ENCODE assay signal across 10 mouse cellular contexts in genomic region chr3:92902992-92903391, GRCm38 (mm10). TPM values are rescaled to one million over a fixed set of nuclear protein-coding genes. Genes with fewer than 3 reads are reported as not detected.
DNase-seq lines count a peak whose midpoint lies in the region; ATAC-seq lines count a peak whose summit lies in the region.
"Had no signal": no experiment of that assay in that cellular context is flagged by ENCODE, and none has a peak within 500 bp of the region (broad histone marks: within the 10 kb centered on the region; RNA-seq: fewer than 3 reads in every experiment).

No protein-coding gene starts in this region.

- H3K27me3 ChIP-seq in forebrain, embryonic 10.5 days (ENCODE audit: poor library complexity, severe bottlenecking), result no peaks in the 10 kb centered on the region
- no peaks in the 10 kb centered on the region for H3K27me3 ChIP-seq in forebrain, embryonic 12.5 days
- no peaks in the 10 kb centered on the region for H3K27me3 ChIP-seq in midbrain, embryonic 14.5 days (ENCODE audit: control insufficient read depth, insufficient read depth, low read length)
- no peaks in the 10 kb centered on the region for H3K27me3 ChIP-seq in midbrain, embryonic 15.5 days (replicated peaks)
- H3K27me3 ChIP-seq: megakaryocyte, embryonic 14.5 days had no signal

- H3K4me3 ChIP-seq in forebrain, embryonic 10.5 days, result no peak overlapping the region
- no peak overlapping the region for H3K4me3 ChIP-seq in forebrain, embryonic 12.5 days (replicated peaks)
- H3K4me3 ChIP-seq in midbrain, embryonic 14.5 days (replicated peaks; ENCODE audit: low read depth, low read length), result no peak overlapping the region
- no peak overlapping the region for H3K4me3 ChIP-seq in midbrain, embryonic 15.5 days
- H3K4me3 ChIP-seq: megakaryocyte, embryonic 14.5 days had no signal

- no peaks in the 10 kb centered on the region for H3K9me3 ChIP-seq in forebrain, embryonic 10.5 days
- H3K9me3 ChIP-seq in forebrain, embryonic 12.5 days, result no peaks in the 10 kb centered on the region
- no peaks in the 10 kb centered on the region for H3K9me3 ChIP-seq in midbrain, embryonic 14.5 days (ENCODE audit: control insufficient read depth, low read length)
- H3K9me3 ChIP-seq in midbrain, embryonic 15.5 days, result no peaks in the 10 kb centered on the region
- H3K9me3 ChIP-seq: megakaryocyte, embryonic 14.5 days had no signal

- WGBS in forebrain, embryonic 10.5 days, result 28% methylated on average over 3 of the region's 3 CpGs
- 30% methylated on average over 3 of the region's 3 CpGs for WGBS in forebrain, embryonic 12.5 days
- 20% methylated on average over 3 of the region's 3 CpGs for WGBS in midbrain, embryonic 14.5 days
- 25% methylated on average over 3 of the region's 3 CpGs for WGBS in midbrain, embryonic 15.5 days

- no peak for ATAC-seq in forebrain, embryonic 12.5 days (ENCODE audit: low FRiP score)
- no peak for ATAC-seq in midbrain, embryonic 14.5 days (ENCODE audit: low FRiP score, low TSS enrichment)
- no peak for ATAC-seq in midbrain, embryonic 15.5 days (replicated peaks)
- no peak for ATAC-seq in monocyte, adult 5-6 weeks (replicated peaks; ENCODE audit: insufficient number of reproducible peaks, low FRiP score, low TSS enrichment, poor library complexity, severe bottlenecking)

- DNase-seq in forebrain, embryonic 10.5 days (ENCODE audit: extremely low spot score, low spot score), result peak; percentile 20
- peak; percentile 44 for DNase-seq in midbrain, embryonic 14.5 days
- peak; percentile 61 for DNase-seq in embryo, embryonic 10 days (ENCODE audit: low spot score)
- DNase-seq in layer of hippocampus, postnatal 10 days (ENCODE audit: low spot score in 2 of 2), result peak; percentile 24 to 45
- peak; percentile 21 to 42 for DNase-seq in right cerebral cortex, postnatal 10 days (ENCODE audit: low spot score in 2 of 2)

- H3K36me3 ChIP-seq in forebrain, embryonic 10.5 days (replicated peaks), result no peaks in the 10 kb centered on the region
- no peaks in the 10 kb centered on the region for H3K36me3 ChIP-seq in forebrain, embryonic 12.5 days (replicated peaks)
- no peaks in the 10 kb centered on the region for H3K36me3 ChIP-seq in midbrain, embryonic 14.5 days (ENCODE audit: control insufficient read depth, insufficient read depth, low read length)
- H3K36me3 ChIP-seq in midbrain, embryonic 15.5 days (replicated peaks), result no peaks in the 10 kb centered on the region

- H3K4me2 ChIP-seq in forebrain, embryonic 12.5 days, result no peak overlapping the region
- H3K4me2 ChIP-seq in midbrain, embryonic 14.5 days (ENCODE audit: low read length), result no peak overlapping the region
- no peak overlapping the region for H3K4me2 ChIP-seq in midbrain, embryonic 15.5 days

- no peak overlapping the region for H3K27ac ChIP-seq in forebrain, embryonic 10.5 days
- no peak overlapping the region for H3K27ac ChIP-seq in forebrain, embryonic 12.5 days
- H3K27ac ChIP-seq in midbrain, embryonic 14.5 days (replicated peaks; ENCODE audit: low read depth, low read length), result no peak overlapping the region
- no peak overlapping the region for H3K27ac ChIP-seq in midbrain, embryonic 15.5 days

- H3K4me1 ChIP-seq in forebrain, embryonic 10.5 days, result no peaks in the 10 kb centered on the region
- no peaks in the 10 kb centered on the region for H3K4me1 ChIP-seq in forebrain, embryonic 12.5 days
- H3K4me1 ChIP-seq in midbrain, embryonic 14.5 days (ENCODE audit: control insufficient read depth, insufficient read depth, low read length), result no peaks in the 10 kb centered on the region
- H3K4me1 ChIP-seq in midbrain, embryonic 15.5 days, result no peaks in the 10 kb centered on the region

- H3K9ac ChIP-seq in forebrain, embryonic 12.5 days, result no peak overlapping the region
- no peak overlapping the region for H3K9ac ChIP-seq in midbrain, embryonic 14.5 days (replicated peaks; ENCODE audit: low read length)
- no peak overlapping the region for H3K9ac ChIP-seq in midbrain, embryonic 15.5 days

RNA-seq across cellular contexts. Expression of gene Lce3a, which starts 23.0 kb away (rescaled TPM):
- polyA plus RNA-seq in forebrain, embryonic 10.5 days (2016; fragmentation: Nextera tagmentation; extraction: Ambion mirVana), result not detected in 2 replicates
- polyA plus RNA-seq in forebrain, embryonic 12.5 days (2016; fragmentation: Nextera tagmentation; extraction: Ambion mirVana), result not detected in 2 replicates
- polyA plus RNA-seq in midbrain, embryonic 14.5 days (2014; fragmentation: Nextera tagmentation; extraction: Ambion mirVana), result not detected in 2 replicates
- not detected in 2 replicates for polyA plus RNA-seq in midbrain, embryonic 15.5 days (2015; fragmentation: Nextera tagmentation; extraction: Ambion mirVana)
- not detected for total RNA-seq in layer of hippocampus, postnatal 10 days (2021)
- total RNA-seq in monocyte, adult 5-6 weeks (2017), result not detected in 3 replicates
- total RNA-seq: heart, adult 18-20 months had no signal

RNA-seq across cellular contexts. Expression of gene Lce3b, which starts 29.8 kb away (rescaled TPM):
- polyA plus RNA-seq in forebrain, embryonic 10.5 days (2016; fragmentation: Nextera tagmentation; extraction: Ambion mirVana), result not detected in 2 replicates
- polyA plus RNA-seq in forebrain, embryonic 12.5 days (2016; fragmentation: Nextera tagmentation; extraction: Ambion mirVana), result not detected in 2 replicates
- not detected in 2 replicates for polyA plus RNA-seq in midbrain, embryonic 14.5 days (2014; fragmentation: Nextera tagmentation; extraction: Ambion mirVana)
- not detected in 2 replicates for polyA plus RNA-seq in midbrain, embryonic 15.5 days (2015; fragmentation: Nextera tagmentation; extraction: Ambion mirVana)
- total RNA-seq in layer of hippocampus, postnatal 10 days (2021), result not detected
- not detected in 3 replicates for total RNA-seq in monocyte, adult 5-6 weeks (2017)
- total RNA-seq: heart, adult 18-20 months had no signal

RNA-seq across cellular contexts. Expression of gene 2310050C09Rik, which starts 33.0 kb away (rescaled TPM):
- polyA plus RNA-seq in forebrain, embryonic 10.5 days (2016; fragmentation: Nextera tagmentation; extraction: Ambion mirVana), result not detected in 2 replicates
- not detected in 2 replicates for polyA plus RNA-seq in forebrain, embryonic 12.5 days (2016; fragmentation: Nextera tagmentation; extraction: Ambion mirVana)
- polyA plus RNA-seq in midbrain, embryonic 14.5 days (2014; fragmentation: Nextera tagmentation; extraction: Ambion mirVana), result not detected in 2 replicates
- polyA plus RNA-seq in midbrain, embryonic 15.5 days (2015; fragmentation: Nextera tagmentation; extraction: Ambion mirVana), result not detected in 2 replicates
- not detected for total RNA-seq in layer of hippocampus, postnatal 10 days (2021)
- not detected in 3 replicates for total RNA-seq in monocyte, adult 5-6 weeks (2017)
- total RNA-seq: heart, adult 18-20 months had no signal

RNA-seq across cellular contexts. Expression of gene Lce3c, which starts 41.3 kb away (rescaled TPM):
- not detected in 2 replicates for polyA plus RNA-seq in forebrain, embryonic 10.5 days (2016; fragmentation: Nextera tagmentation; extraction: Ambion mirVana)
- not detected in 2 replicates for polyA plus RNA-seq in forebrain, embryonic 12.5 days (2016; fragmentation: Nextera tagmentation; extraction: Ambion mirVana)
- polyA plus RNA-seq in midbrain, embryonic 14.5 days (2014; fragmentation: Nextera tagmentation; extraction: Ambion mirVana), result not detected in 2 replicates
- not detected in 2 replicates for polyA plus RNA-seq in midbrain, embryonic 15.5 days (2015; fragmentation: Nextera tagmentation; extraction: Ambion mirVana)
- total RNA-seq in layer of hippocampus, postnatal 10 days (2021), result not detected
- not detected in 3 replicates for total RNA-seq in monocyte, adult 5-6 weeks (2017)
- total RNA-seq: heart, adult 18-20 months had no signal

RNA-seq across cellular contexts. Expression of gene Lce1l, which starts 51.9 kb away (rescaled TPM):
- not detected in 2 replicates for polyA plus RNA-seq in forebrain, embryonic 10.5 days (2016; fragmentation: Nextera tagmentation; extraction: Ambion mirVana)
- not detected in 2 replicates for polyA plus RNA-seq in forebrain, embryonic 12.5 days (2016; fragmentation: Nextera tagmentation; extraction: Ambion mirVana)
- polyA plus RNA-seq in midbrain, embryonic 14.5 days (2014; fragmentation: Nextera tagmentation; extraction: Ambion mirVana), result not detected in 2 replicates
- not detected in 2 replicates for polyA plus RNA-seq in midbrain, embryonic 15.5 days (2015; fragmentation: Nextera tagmentation; extraction: Ambion mirVana)
- not detected for total RNA-seq in layer of hippocampus, postnatal 10 days (2021)
- not detected in 3 replicates for total RNA-seq in monocyte, adult 5-6 weeks (2017)
- total RNA-seq: heart, adult 18-20 months had no signal
